Mouse (Mus musculus) adrenal gland, postnatal 25 days (tissue): ENCODE measurements around the gene Dcn. TPM values are rescaled to one million over a fixed set of nuclear protein-coding genes. Genes with fewer than 3 reads are reported as not detected.
A peak's percentile ranks its signal among the peaks of the same experiment; 100 is the strongest.

Source experiments
- DNase-seq: peaks from one replicate; pipeline ENCODE4 v3.0.0; 2021; ENCODE audit warnings: mixed read lengths
- total RNA-seq: library from RNA; stranded (reverse); gene quantifications from 2 replicates; pipeline ENCODE4 v1.2.3, GENCODE M21; 2021

Gene Dcn
- total RNA-seq, 1 experiment from 2014 or later: 88.2 TPM

DNA sequence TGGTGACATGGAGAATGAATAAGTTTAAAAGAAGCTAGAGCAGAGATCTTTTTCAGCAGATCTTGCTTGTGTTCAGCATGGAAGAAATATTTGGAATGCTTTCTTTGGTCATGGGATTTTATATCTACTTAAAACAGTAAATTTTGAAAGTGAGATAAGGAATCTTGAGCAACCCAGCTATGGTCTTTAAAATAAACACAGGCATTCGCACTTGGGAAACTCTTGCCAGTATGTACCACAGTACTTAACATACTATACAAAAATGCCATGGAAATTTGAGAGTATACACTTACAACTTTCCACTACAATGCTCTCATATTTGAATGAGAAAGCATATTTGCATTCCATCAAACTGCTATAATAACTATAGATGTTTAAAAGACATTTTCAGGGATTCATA lies 68.3 kb downstream of the Dcn start:
- no peak for DNase-seq

DNA sequence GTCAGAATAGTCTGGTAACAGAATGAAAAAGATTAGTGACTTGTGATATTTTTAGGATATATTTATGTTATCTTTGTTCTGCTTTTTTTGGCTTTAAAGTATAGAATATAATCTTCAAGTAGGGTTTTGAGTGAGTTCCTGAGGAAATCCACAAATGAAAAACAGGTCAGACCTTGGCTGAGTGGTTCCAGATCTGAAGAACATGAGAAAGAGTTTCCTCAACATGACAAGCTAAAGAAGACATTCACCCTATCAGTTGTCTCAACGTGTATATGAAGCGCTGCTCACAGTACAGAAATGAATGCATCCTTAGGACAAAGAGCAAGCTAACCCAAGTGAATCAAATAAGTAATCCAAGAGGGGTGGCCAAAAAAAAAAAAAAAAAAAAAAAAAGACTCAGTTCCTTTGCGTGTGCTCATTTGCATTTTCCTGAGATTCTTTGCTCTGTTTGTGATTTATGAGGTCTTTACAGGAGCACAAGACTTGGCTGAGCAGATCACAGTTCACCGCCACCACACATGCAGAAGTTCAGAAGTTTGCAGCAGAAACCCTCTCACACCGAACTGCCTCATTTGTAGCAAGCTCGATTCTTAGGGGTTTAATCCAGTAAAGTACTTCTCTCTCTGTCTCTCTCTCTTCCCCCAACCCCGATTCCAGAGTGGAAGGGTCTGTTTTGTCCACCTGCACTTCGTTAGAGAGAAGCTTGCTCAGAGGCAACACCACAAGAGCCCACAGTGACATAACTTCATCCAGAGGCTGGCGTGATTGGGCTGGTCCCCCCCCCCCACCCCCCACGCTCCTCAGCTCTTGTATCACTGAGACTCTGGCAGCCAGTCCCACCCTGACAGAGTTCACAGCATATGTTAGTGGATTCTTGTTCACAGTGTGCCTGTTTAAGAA lies 85.8 kb downstream of the Dcn start, which contains the start of gene Lum:
Lum (plus strand) TSS at position 172 of the 900 bp plus-strand sequence.
- DNase-seq: no peak

DNA sequence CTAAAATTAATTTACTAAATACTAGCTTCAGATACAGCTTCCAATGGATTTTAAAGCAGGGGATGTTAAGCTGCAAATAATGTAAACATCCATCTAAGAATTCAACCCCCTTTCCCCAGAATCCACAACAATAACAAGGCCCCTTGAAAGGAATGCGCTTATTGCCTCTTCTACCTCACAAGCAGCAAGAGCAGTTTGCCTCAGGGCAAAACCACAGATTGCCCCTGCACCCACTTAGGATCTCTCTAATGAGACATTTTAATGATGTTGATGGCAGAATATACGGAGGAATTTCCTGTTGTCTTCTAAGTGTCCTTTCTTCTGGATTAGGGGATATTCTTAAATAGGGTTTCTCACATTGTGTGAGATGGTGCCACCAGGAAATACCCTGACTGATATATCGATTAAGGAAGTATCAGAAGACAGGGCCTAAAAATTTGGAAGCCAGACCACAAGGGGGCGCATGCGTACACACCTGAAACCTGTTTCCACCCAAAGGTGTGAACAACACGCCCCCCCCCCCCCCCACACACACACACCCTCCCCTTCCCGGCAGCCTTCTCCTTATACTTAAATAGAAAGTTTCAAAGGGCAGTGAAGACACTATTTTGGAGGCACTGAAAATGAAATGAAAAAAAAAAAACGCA lies 88.2 kb downstream of the Dcn start:
- DNase-seq: peak; percentile 15

Other genes with a start within 250 kb of the Dcn start
- 6.2 and 6.9 TPM in 2 replicates for gene Lum, start 85.5 kb downstream of the Dcn start, total RNA-seq
- gene Kera, start 127.3 kb downstream of the Dcn start, total RNA-seq: not detected in 2 replicates
- gene Epyc, start 164.5 kb downstream of the Dcn start, total RNA-seq: not detected in 2 replicates
- not detected in 2 replicates for gene Ccer1, start 213.4 kb downstream of the Dcn start, total RNA-seq
- not detected in 2 replicates for gene C030005K15Rik, start 247.1 kb downstream of the Dcn start, total RNA-seq